Comparison of ENCODE assay signal across 9 mouse cellular contexts in the genomic region with DNA sequence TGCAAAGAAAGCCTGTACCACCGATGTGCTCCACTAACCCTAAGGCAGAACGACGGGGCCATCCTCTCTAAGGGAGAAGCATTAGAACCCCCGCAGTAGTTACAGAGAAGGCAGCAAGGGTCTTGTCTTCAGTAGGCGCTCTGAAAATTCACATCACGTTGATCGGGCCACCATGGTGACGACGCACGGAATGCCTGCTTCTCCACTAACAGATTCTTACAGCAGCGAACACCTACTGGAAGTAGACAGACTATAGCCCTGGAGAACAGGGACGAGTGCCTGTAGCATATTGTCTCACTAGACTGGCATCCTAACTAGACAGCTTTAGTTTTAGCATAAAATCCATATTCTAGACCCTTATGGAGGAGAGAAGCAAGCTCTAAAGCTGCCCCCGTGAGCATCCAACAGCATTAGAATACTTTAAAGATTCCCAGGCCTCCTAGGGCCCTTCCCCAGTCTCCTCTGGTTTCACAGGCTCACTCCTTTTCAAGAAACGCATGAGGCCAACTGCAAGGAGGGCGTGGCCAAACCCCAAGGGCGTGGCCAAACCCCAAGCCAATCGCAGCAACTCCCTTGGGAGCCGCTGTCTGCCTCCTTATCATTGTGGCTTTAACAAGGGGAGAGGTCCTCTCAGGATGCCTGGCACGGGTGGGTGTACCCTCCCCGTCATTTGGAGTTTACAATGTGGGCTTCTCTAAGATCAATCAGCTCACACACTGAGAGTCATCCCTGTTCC.
DNase-seq lines count a peak whose midpoint lies in the region; ATAC-seq and TF ChIP-seq lines count a peak whose summit lies in the region.
"Had no signal": no experiment of that assay in that cellular context is flagged by ENCODE, and none has a peak within 500 bp of the region (broad histone marks: within the 10 kb centered on the region; RNA-seq: fewer than 3 reads in every experiment).

No protein-coding gene starts in this region.

- peak; percentile 49 to 66 for DNase-seq in cerebellum, postnatal 10 days
- no peak for DNase-seq in cerebellum, adult 11-12 months
- DNase-seq in lung, embryonic 14.5 days, result peak; percentile 53
- no peak for DNase-seq in lung, postnatal 36 days
- peak; percentile 66 for DNase-seq in retina, postnatal 1 day
- no peak for DNase-seq in frontal cortex, postnatal 10 days (ENCODE audit: low spot score in 2 of 2)
- no peak for DNase-seq in cerebellum, adult 9-11 months
- DNase-seq: liver, postnatal 0 days had no signal

- H3K9ac ChIP-seq in lung, embryonic 14.5 days, result no peak overlapping the region
- no peak overlapping the region for H3K9ac ChIP-seq in hindbrain, embryonic 16.5 days (ENCODE audit: low read depth, low read length)
- H3K9ac ChIP-seq: liver, postnatal 0 days had no signal

- 10% methylated on average over 20 of the region's 20 CpGs for WGBS in lung, embryonic 14.5 days
- 3% methylated on average over 20 of the region's 20 CpGs for WGBS in hindbrain, embryonic 16.5 days

- ATAC-seq in lung, embryonic 14.5 days (ENCODE audit: insufficient read depth), result no peak; the same call in 1 of the 2 replicates
- ATAC-seq in hindbrain, embryonic 16.5 days, result no peak
- ATAC-seq: liver, postnatal 0 days had no signal

- no peaks in the 10 kb centered on the region for H3K36me3 ChIP-seq in lung, embryonic 14.5 days (ENCODE audit: insufficient read depth)
- no peaks in the 10 kb centered on the region for H3K36me3 ChIP-seq in hindbrain, embryonic 16.5 days (ENCODE audit: control insufficient read depth, insufficient read depth, low read length)

- 0 out of 2 replicates have a peak overlapping the region, but pooled peaks have one; percentile 7 for H3K4me2 ChIP-seq in lung, embryonic 14.5 days
- H3K4me2 ChIP-seq in hindbrain, embryonic 16.5 days (ENCODE audit: low read length), result peak overlapping the region; percentile 37; the same call in 1 of the 2 replicates

- no peak overlapping the region for H3K4me3 ChIP-seq in lung, embryonic 14.5 days (ENCODE audit: low read depth, low read length)
- no peak overlapping the region for H3K4me3 ChIP-seq in hindbrain, embryonic 16.5 days (ENCODE audit: low read length)

- H3K27me3 ChIP-seq in lung, embryonic 14.5 days (ENCODE audit: insufficient read depth, low read length), result no peaks in the 10 kb centered on the region
- H3K27me3 ChIP-seq in hindbrain, embryonic 16.5 days (replicated peaks; ENCODE audit: control insufficient read depth, insufficient read depth, low read length), result peaks cover 3% of the 10 kb centered on the region; the same call in 1 of the 2 replicates

- no peak for TF ChIP-seq CTCF in lung, embryonic 14.5 days (IDR thresholded peaks at IDR 0.05; ENCODE audit: low read depth)

- no peak overlapping the region for H3K27ac ChIP-seq in lung, embryonic 14.5 days (ENCODE audit: low read depth)
- H3K27ac ChIP-seq in hindbrain, embryonic 16.5 days (ENCODE audit: low read depth, low read length), result no peak overlapping the region

- H3K9me3 ChIP-seq in lung, embryonic 14.5 days (ENCODE audit: low read depth, low read length), result no peaks in the 10 kb centered on the region
- no peaks in the 10 kb centered on the region for H3K9me3 ChIP-seq in hindbrain, embryonic 16.5 days (ENCODE audit: control insufficient read depth, low read length)

- H3K4me1 ChIP-seq in lung, embryonic 14.5 days (ENCODE audit: insufficient read depth), result no peaks in the 10 kb centered on the region
- H3K4me1 ChIP-seq in hindbrain, embryonic 16.5 days (ENCODE audit: control insufficient read depth, insufficient read depth, low read depth, low read length), result peaks cover 12% of the 10 kb centered on the region

Comparison
In these comparisons a context has a peak if more than half of its experiments do, and no peak if none do; other contexts are left out.
1. DNase-seq: peak in cerebellum, postnatal 10 days (2 of 2), lung, embryonic 14.5 days (single experiment) and retina, postnatal 1 day (single experiment); none in cerebellum, adult 11-12 months (single experiment), lung, postnatal 36 days (single experiment), frontal cortex, postnatal 10 days (0 of 2) and cerebellum, adult 9-11 months (single experiment).